Mouse (Mus musculus) lung, embryonic 14.5 days (tissue): ENCODE data around the gene Sprn. TPM values are rescaled to one million over a fixed set of nuclear protein-coding genes. Genes with fewer than 3 reads are reported as not detected.

Experiments used
- ATAC-seq: fragments of 200-750 bp; cut with Nextera tagmentation; 2 replicates; pipeline ENCODE4 v1.8.0; 2017; ENCODE audit warnings: mild to moderate bottlenecking, moderate TSS enrichment, moderate library complexity; ENCODE audit not compliant: insufficient read depth
- DNase-seq: peaks from one replicate; pipeline ENCODE4 v3.0.0-alpha.2; 2015
- H3K27ac ChIP-seq: fragments of 300-500 bp; sonication (generic); 2 replicates; pipeline ENCODE4 v1.5.1; 2014; ENCODE audit warnings: low read depth, mild to moderate bottlenecking, moderate library complexity
- H3K27me3 ChIP-seq: fragments of 300-500 bp; sonication (generic); 2 replicates; pipeline ENCODE4 v1.6.1; 2014; ENCODE audit warnings: low read length, control low read depth; ENCODE audit not compliant: insufficient read depth
- H3K36me3 ChIP-seq: fragments of 300-500 bp; sonication (generic); 2 replicates; pipeline ENCODE4 v1.6.1; 2014; ENCODE audit warnings: control low read depth; ENCODE audit not compliant: insufficient read depth
- H3K4me1 ChIP-seq: fragments of 300-500 bp; sonication (generic); 2 replicates; pipeline ENCODE4 v1.6.1; 2014; ENCODE audit warnings: antibody characterized with exemption, control low read depth; ENCODE audit not compliant: insufficient read depth
- H3K4me2 ChIP-seq: fragments of 300-500 bp; sonication (generic); 2 replicates; pipeline ENCODE4 v1.6.1; 2014; ENCODE audit warnings: mild to moderate bottlenecking
- H3K4me3 ChIP-seq: fragments of 300-500 bp; sonication (generic); 2 replicates; pipeline ENCODE4 v1.5.1; 2014; ENCODE audit warnings: low read depth, low read length
- H3K9ac ChIP-seq: fragments of 300-500 bp; sonication (generic); 2 replicates; pipeline ENCODE4 v1.6.1; 2014
- H3K9me3 ChIP-seq: fragments of 300-500 bp; sonication (generic); 2 replicates; pipeline ENCODE4 v1.6.1; 2016; ENCODE audit warnings: low read depth, low read length, control low read depth
- CTCF ChIP-seq: IDR thresholded peaks from 2 replicates; pipeline ENCODE4 v1.5.1; 2016; ENCODE audit warnings: antibody characterized with exemption, low read depth
- WGBS: fragments of 180-500 bp; shearing (Covaris S2); extraction: QIAGEN DNeasy Blood & Tissue Kit; methylation state at CpG from one replicate; pipeline ENCODE4 v1.1.7; 2014; 5-methylcytosine and 5-hydroxymethylcytosine counted together
- polyA plus RNA-seq: library from polyadenylated mRNA; unstranded; fragments of >200 nt; fragmentation: Nextera tagmentation; extraction: Ambion mirVana; gene quantifications from 2 replicates; pipeline ENCODE4 v1.2.1, GENCODE M21; 2014

Gene Sprn
- polyA plus RNA-seq: 0.12 and 0.20 TPM in 2 replicates

DNA sequence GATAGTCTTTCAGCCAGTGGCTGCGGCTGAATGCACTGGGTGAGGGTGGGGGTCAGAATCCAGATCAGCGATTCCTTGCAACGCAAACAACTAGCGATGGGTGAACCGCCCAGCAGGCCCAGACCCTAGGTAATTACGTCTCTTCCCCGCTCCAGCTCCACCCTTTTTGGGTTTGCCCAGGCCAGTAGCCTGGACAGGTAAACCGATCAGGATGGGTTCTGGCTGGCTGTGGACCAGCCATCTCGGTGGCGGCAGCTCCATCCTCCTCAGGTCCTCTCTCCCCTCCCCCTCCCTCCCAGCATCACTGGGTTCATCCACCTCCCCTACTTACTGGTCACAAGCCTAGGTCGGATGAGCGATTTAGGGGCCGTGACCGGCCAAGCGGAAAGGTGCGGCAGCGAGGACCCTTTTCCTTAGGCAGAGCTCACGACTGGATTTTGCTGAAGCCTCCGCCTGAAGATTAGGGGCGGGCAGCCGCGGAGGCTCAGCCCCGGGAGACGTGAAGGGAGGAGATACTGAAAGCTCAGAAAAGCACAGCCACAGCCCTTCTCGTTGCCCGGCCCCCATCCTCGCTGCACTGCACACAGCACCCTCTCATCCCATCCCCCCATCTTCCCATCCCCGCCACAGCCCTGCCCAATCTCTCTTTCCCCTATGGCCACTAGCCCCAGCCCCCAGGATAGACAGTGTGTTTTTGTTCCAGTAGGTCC lies at the start of gene Sprn:
Gene Sprn (minus strand): TSS at position 660 of the 710 bp plus-strand sequence.
- Histone ChIP-seq H3K9ac (no peak within 1 kb of the TSS; the same call in 1 of the 2 replicates), H3K4me2 (peak within 1 kb of the TSS; percentile 45), H3K4me1 (no peaks in the 10 kb centered on the region), H3K27me3 (peaks cover 30% of the 10 kb centered on the region), H3K27ac (no peak within 1 kb of the TSS), H3K4me3 (peak within 1 kb of the TSS; percentile 9; the same call in 1 of the 2 replicates), H3K36me3 (0 out of 2 replicates have a peak, but pooled peaks cover 2% of the 10 kb centered on the region), H3K9me3 (no peaks in the 10 kb centered on the region)
- 4% methylated on average over 28 of the region's 28 CpGs for whole genome bisulfite sequencing
- DNase-seq: peak; percentile 5
- no peak for TF ChIP-seq CTCF
- no peak for ATAC-seq

DNA sequence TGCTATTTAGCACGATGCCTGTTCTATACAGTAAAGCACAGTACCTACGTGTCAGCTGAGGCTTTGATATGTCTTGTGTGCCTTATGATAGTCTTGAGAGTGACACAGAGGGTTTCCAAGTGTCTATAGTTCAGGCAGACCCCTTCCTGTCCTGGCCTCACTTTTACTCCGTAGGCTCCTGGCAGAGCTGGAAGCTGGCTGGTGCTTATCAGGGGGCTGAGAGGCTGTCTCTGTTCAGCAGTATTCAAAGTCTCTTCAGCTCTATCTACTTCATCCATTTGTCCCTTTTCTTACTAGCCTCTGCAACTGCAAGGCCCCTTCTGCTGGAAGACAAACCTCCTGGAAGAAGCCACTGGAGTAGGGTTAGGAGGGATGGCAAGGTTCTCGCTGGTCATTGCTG lies 46.4 kb upstream of the Sprn start:
- Histone ChIP-seq H3K4me2 (no peak overlapping the region), H3K9me3 (no peaks in the 10 kb centered on the region), H3K4me1 (no peaks in the 10 kb centered on the region), H3K9ac (no peak overlapping the region), H3K4me3 (no peak overlapping the region), H3K36me3 (no peaks in the 10 kb centered on the region), H3K27me3 (no peaks in the 10 kb centered on the region), H3K27ac (no peak overlapping the region)
- ATAC-seq: no peak
- WGBS: 82% methylated on average over 4 of the region's 4 CpGs
- TF ChIP-seq CTCF: no peak
- DNase-seq: no peak

DNA sequence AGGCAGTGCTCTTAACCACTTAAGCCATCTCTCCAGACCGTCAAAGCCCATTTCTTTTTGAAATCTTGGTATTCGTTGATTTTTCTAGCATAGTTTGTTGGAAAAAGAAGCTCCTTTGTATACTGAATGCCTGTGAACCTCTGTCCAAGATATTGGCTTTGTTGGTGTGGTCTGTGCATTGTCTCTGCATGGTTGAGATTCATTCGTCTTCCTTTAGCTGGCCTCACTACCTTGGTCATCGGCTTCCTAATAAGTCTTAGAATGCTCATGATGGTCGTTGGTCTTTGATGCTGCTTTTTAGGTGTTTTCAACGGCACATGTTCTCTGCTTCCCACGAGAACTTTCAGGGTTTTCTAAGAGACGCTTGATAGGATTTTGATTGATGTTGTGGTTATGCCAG lies 41.3 kb upstream of the Sprn start:
- Histone ChIP-seq H3K9me3 (no peaks in the 10 kb centered on the region), H3K4me3 (no peak overlapping the region), H3K27me3 (no peaks in the 10 kb centered on the region), H3K4me2 (no peak overlapping the region), H3K9ac (no peak overlapping the region), H3K36me3 (no peaks in the 10 kb centered on the region), H3K4me1 (no peaks in the 10 kb centered on the region), H3K27ac (no peak overlapping the region)
- no peak for TF ChIP-seq CTCF
- no peak for ATAC-seq
- no peak for DNase-seq
- WGBS: 77% methylated on average over 8 of the region's 8 CpGs

DNA sequence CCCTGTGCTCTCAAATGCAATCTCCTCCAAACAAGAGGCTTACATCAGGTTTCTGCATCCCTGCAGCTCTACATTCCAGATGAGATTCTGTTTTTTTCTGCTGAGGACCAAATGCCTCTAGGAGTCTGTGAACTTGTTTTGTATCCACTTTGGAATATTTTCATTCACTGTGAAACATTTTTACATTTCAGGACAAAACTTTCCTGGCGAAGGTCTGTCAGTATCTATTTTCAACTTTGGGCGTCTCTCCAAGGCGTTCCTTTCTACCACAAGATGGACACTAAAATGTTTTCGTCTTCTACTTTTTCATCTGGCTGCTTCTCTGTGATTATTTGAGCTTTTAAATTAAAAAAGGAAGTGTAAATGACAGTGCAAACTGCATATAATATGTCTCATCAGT lies 39.4 kb upstream of the Sprn start:
- WGBS: 74% methylated on average over 4 of the region's 4 CpGs
- H3K4me3 ChIP-seq: no peak overlapping the region
- no peak overlapping the region for H3K4me2 ChIP-seq
- no peak for ATAC-seq
- no peak for TF ChIP-seq CTCF
- no peaks in the 10 kb centered on the region for H3K4me1 ChIP-seq
- no peaks in the 10 kb centered on the region for H3K9me3 ChIP-seq
- no peaks in the 10 kb centered on the region for H3K36me3 ChIP-seq
- DNase-seq: no peak
- H3K9ac ChIP-seq: no peak overlapping the region
- H3K27ac ChIP-seq: no peak overlapping the region
- no peaks in the 10 kb centered on the region for H3K27me3 ChIP-seq

DNA sequence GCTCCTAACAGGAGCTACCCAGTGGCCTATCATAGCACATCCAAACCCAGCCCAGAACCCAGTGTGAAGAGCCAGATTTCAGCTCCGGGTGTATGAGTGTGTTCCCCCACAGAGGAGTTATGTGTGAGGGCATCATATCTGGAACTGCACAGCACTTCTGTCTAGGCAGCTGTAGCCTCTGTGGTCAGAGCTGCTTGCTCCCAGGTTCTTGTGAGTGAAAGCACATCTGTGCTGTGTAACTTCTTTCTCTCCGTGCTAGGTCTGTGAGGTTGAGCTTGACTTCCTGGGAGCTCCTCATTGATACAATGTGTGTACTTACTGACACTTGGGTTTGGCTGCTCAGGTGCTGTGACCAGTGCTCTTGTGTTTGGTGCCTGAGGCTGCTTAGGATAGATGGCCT lies 38.2 kb upstream of the Sprn start:
- TF ChIP-seq CTCF: no peak
- DNase-seq (no peak), ATAC-seq (no peak)
- Histone ChIP-seq H3K27ac (no peak overlapping the region), H3K4me1 (no peaks in the 10 kb centered on the region), H3K4me2 (no peak overlapping the region), H3K9ac (no peak overlapping the region), H3K27me3 (no peaks in the 10 kb centered on the region), H3K9me3 (no peaks in the 10 kb centered on the region), H3K36me3 (no peaks in the 10 kb centered on the region), H3K4me3 (no peak overlapping the region)
- WGBS: 79% methylated on average over 2 of the region's 2 CpGs

DNA sequence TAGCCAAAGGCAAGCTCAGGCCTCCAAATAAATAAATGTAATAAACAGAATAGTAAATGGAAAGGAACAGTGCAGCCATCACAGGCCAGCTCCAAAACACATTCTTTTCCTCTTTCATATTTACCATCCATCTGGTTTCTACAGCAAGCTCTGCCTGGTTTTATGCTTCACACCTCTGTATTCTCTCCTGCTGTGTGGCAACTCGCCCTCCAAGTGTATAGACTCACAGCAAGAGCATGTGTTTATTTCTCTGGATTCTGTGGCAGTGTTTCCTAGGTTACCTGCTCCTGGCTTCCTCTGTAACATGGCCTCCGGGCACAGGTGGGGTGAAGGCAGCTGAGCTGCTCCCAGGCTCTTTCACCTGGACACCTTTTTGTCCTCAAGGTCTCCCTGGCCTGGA lies 37.8 kb upstream of the Sprn start:
- WGBS: 46% methylated on average over 2 of the region's 2 CpGs
- ATAC-seq (no peak), DNase-seq (no peak)
- Histone ChIP-seq H3K9me3 (no peaks in the 10 kb centered on the region), H3K36me3 (no peaks in the 10 kb centered on the region), H3K4me2 (no peak overlapping the region), H3K4me1 (no peaks in the 10 kb centered on the region), H3K4me3 (no peak overlapping the region), H3K27me3 (no peaks in the 10 kb centered on the region), H3K27ac (no peak overlapping the region), H3K9ac (no peak overlapping the region)
- no peak for TF ChIP-seq CTCF

DNA sequence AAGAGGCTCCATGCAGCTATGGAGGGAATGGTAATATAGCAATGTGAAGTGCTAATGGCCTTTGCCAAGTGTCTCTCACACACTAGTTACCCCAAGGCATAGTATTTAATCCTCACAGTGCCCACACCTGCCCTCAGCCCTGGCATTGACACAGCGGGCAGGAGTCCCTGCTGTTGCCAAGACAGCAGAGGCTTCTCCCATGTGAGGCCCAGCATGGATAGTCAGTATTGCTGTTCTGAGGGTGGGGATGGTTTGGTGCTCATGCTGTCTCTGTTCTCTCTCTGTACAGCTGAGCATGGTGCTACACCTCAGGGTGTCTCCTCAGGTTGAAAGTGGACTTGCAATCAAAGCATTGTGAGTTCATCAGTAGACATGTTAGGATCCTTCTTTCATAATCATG lies 35.8 kb upstream of the Sprn start:
- TF ChIP-seq CTCF: no peak
- ATAC-seq (no peak), DNase-seq (no peak)
- H3K27me3 ChIP-seq: no peaks in the 10 kb centered on the region
- H3K4me2 ChIP-seq: no peak overlapping the region
- no peak overlapping the region for H3K9ac ChIP-seq
- no peak overlapping the region for H3K4me3 ChIP-seq
- 82% methylated on average over 1 of the region's 1 CpGs for WGBS
- no peak overlapping the region for H3K27ac ChIP-seq
- H3K9me3 ChIP-seq: no peaks in the 10 kb centered on the region
- no peaks in the 10 kb centered on the region for H3K4me1 ChIP-seq
- H3K36me3 ChIP-seq: no peaks in the 10 kb centered on the region
